Mouse (Mus musculus): Measurements from ENCODE around the gene Oas1c.
"Not testable (repeated sequence)": the region's sequence is repeated elsewhere in the genome, so short reads cannot be mapped to it uniquely, and the experiment has no call there.

Oas1c gene

DNA sequence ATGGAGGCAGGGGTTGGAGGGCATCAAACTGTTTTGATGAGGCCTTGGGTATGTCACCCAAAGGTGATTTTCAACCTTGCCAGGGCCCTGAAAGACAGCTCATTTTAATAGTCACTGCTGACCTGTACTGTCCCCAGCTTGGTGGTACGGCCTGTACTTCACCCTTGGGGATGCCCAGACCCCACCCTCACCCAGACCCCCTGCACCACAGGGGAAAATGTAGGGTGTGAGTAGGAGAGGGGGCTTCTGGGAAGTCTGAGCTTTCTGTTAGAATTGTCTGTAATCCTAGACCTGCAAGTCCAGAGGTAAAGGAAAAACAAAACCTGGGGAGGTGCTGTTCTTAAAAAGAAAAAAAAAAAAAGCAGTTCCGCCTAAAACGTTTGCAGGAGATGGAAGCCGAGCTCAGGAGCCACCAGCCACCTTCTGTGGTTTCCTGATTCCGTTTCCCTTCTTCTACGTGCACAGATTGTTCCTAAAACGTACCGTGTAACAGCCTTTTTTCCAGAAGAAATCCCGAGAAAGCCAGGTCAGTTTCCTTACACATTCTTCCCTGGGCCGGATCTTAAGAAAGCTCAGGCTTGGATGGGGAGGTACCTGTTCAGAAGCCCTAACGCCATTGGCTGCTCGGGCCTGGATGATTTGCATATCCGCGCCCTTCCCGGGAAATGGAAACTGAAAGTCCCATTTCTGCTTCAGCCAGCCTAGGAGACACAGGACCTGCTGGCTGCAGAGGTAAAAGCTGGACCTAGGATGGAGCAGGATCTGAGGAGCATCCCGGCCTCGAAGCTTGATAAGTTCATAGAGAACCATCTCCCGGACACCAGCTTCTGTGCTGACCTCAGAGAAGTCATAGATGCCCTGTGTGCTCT is at the start of gene Oas1c:
TSS of gene Oas1c (minus strand) at position 564 of the 869 bp plus-strand sequence.
- peak; percentile 92 for DNase-seq

DNA sequence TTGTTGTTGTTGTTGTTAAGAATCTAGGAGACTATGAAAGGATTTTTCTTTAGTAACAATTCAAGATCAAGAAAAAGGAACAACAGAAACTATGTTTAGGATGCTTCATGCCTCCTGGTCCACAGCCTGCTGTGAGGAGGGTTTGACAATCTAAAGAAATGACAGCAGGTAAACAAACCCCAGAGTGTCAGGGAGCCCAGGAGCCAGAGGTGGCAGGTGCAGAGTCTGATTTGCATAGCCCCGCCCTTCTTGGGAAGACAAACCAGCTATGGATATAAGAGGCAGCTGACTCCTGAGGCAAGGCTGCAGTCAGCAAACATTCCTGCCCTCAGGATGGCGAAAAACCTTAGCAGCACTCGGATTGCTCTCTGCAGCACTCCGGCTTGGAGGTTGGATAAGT is 48.8 kb upstream of the Oas1c start, which contains the start of gene Oas1h:
TSS of gene Oas1h (plus strand) at position 301 of the 400 bp plus-strand sequence.
- DNase-seq, result no peak

DNA sequence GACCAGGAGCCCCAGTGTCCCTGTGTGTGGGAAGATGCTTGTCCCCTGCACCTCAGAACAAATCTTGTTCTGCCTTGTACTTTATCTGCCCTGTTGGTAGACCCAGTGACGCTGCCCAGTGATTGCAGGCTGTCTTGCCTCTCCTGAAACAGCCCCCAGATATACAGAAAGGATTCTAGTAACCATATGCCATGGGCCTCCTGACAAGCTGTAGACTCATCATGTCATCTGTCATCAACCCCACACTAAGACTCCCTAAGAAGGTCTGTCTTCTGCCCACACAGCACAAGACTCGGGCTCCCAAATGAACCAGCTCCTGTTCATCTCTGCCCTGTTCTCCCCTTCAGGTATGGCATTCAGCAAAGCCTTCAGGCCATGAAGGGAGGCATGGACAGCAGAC is 46.9 kb upstream of the Oas1c start:
- DNase-seq, result no peak

DNA sequence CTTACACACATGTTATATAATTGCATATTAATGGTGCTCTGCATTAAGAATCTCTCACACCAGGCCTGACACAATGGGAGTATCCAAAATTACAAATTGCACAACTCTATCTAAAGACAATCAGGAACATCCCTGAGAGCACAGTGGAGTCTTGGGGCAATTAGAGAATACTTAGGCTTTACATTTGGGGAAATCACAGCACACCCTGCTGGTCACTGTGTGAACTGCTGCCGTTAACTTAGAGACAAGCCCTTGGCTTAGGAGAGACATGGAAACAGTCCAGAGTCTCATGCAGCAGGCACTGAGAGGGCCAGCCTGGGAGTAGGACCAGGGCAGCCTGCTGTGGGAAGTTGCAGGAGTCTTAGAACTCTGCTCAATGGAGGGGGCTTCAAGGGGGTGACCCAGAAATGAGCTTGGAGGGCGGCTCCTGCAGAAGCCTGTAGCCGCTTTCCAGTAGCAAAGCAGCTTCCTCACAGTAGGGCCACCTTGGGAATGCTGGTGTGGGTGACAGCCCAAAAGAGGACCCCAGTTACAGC is 37.4 kb upstream of the Oas1c start:
- DNase-seq, result peak; percentile 31

DNA sequence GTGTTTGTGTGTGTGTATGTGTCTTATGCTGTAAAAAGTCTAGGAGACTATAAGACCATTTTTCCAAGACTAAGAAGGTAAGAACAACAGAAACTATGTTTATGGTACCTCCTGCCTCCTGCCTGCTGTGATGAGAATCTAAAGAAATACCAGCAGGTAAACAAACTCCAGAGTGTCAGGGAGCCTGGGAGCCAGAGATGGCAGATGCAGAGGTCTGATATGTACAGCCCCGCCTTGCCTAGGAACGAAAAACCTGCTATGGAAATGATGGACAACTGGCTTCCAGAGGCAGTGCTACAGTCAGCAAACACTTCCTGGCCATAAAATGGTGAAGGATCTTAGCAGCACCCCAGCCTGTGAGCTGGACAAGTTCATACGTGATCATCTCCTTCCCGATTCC is 34.8 kb upstream of the Oas1c start, which contains the start of gene Oas1f:
TSS of gene Oas1f (plus strand) at position 301 of the 400 bp plus-strand sequence.
- DNase-seq, result no peak

DNA sequence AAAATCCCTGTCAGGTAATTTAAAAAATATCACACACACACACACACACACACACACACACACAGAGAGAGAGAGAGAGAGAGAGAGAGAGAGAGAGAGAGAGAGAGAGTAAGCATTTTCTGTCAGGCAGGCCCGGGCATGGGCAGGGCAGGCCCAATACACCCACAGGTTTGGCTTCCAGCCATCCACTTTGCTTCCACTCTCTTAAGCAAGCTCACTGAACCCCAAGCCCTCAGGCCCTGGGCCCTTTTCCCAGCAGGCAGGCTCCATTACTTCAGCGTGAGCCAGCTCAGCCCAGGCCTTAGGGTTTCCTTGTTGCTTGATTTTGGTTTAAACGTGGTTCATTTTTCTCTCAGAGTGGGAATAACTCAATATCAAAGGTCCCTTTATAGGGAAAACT is 32.4 kb upstream of the Oas1c start:
- peak; percentile 26 for DNase-seq

DNA sequence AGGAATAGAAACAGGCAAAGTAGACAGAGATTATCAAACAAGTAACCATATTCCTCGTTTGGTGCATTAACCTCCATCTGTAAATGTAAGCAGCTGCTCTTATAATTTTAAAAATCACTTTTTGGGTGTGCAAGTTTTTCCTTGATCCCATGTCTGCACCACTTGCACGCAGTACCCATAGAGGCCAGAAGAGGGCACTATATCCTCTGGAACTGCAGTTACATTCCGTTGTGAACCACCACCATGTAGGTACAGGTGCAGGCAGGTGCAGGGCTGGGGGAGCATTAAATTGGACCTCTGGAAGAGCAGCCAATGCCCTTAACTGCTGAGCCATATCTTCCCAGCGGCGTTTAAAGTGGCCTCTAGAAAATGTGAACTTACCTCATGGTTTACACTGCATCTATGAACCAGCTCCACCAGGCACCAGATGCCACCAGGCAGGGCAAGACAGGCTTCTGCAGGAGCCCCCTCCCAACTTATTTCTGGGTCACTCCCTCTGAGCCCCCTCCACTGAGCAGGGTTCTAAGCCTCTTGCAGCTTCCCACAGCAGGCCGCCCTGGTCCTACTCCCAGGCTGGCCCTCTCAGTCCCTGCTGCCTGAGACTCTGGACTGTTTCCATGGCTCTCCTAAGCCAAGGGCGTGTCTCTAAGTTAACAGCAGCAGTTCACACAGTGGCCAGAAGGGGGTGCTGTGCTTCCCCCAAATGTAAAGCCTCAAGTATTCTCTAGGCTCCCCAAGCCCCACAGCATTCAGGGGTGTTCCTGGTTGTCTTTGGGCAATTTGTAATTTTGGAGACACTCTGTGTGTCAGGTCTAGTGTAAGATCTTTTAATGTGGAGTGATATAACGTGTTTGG is 24.6 kb upstream of the Oas1c start:
- DNase-seq, result peak; percentile 36

DNA sequence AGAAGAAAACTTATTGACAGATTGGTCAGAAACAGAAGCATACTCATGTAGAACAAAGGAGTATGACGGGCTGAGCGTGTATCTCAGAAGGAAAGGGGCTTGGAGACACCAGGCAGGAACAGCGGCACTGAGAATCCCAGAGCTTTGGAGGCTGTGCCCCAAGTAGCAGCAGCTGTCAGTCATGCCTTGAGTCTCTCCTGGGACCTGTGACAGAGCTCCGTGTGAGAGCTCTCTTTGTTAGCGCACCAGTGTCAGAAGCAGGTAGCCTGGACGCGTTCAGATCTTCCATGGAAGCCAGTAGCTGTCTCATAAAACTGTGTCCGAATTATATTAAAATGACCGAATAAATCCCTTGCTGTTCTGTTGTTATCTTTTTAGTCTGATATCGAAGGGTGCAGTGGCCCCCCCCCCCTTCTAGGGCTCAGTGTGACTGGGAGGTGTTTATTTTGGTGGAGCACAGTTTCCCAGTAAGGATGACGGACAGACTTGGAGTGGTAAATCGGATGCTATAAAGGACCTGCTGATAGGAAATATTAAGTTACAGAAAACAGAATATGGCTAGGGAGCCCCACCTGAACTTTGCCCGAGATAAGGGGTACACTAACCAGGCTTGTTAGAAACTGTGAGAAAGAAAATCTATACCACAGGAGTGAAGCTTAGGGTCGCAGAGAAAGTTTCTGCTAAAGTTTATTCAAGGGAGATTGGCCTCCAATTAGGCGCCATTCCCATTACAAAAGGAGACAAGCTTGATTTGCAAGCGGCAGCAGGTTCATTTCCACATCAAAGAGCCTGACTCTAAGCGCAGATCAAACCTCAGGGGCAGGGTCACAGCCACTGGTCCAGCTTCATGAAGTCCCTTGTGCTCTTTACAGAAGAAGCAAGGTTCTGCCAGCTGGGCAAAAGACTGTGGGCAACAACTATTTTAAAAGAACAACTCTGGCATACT is 21.3 kb upstream of the Oas1c start:
- no peak for DNase-seq

DNA sequence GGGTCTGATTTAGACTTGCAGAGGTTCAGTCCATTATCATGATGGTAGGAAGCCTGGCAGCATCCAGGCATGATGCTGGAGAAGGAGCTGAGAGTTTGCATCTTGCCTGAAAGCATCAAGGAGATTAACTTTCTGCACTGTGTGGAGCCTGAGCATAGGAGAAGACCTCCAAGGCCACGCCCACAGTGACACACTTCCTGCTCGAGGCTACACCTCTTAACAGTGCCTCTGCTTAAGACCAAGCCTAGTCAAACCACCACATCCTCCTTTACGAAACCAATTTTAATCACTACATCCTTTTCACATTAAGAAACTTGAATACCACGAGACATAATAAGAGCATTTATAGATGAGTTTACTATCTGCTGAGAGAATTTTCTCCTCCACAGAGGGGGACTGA is 18.7 kb upstream of the Oas1c start:
- no peak for DNase-seq

DNA sequence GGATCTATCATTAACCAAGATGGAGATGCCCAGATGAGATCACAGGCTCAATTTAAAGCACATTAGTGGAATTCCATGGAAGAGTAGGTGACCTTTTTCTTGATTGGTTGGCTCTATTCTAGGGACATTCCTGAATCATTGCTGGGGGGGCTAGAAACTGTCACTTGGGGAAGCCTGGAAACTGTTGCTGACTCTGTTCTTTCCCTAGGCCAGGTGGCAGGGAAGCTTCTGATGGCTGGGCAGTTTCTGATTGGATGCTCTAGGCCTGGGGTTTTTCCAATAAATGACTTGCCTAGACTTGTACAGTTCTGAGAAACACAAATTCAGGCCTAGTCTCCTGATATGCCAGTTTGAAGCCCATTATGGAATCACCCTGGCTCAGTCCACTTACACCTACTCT is 6.7 kb upstream of the Oas1c start:
- DNase-seq, result no peak

DNA sequence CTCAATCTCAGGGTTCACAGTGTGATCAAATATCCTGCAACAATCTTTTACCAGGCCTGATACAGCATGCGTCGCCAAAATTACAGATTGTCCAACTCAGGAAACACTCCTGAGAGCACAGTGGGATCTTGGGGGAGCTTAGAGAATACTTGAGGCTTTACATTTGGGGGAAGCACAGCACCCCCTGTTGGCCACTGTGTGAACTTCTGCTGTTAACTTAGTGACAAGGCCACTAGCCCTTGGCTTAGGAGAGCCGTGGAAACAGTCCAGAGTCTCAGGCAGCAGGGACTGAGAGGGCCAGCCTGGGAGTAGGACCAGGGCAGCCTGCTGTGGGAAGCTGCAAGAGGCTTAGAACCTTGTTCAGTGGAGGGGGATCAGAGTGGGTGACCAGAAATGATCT is 3.6 kb upstream of the Oas1c start:
- DNase-seq, result peak; percentile 7

DNA sequence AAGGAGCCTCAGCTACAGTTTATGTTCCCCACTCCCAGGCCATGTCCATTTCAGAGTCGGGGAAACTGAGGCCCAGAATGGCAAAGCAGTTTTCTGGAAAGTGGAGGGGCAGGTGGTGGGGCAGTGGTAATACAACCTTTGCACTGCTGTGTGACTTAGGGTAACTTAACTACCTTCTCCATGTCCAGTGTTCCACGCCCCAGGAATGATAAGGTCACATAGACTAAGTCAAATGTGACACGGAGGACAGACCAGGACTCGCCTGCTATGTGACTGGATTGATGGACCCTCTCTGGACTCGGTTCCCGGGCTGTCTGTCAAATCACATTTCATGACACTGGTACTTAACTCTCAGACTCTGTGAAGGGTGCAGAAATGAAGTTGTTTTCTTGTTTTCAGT is 709 bp upstream of the Oas1c start:
- DNase-seq, result no peak

DNA sequence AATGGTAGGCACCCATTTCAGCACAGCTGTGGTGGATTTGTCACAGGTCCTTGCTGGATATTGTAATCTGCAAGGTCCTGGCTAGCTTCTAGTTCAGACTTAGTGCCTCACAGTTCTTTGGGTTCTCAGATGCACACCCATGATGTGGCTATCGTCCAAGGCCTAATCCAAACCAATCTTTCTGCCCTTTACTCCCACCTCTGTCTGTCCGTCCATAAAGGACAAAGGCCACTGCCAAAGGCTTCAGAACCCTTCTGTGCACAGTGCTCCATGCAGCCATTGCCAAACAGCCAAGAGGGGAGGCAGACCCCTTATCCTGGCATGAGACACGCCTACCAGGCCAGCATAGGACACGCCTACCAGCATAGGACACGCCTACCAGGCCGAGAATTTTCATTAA is 3.1 kb downstream of the Oas1c start:
- DNase-seq, result peak; percentile 10

DNA sequence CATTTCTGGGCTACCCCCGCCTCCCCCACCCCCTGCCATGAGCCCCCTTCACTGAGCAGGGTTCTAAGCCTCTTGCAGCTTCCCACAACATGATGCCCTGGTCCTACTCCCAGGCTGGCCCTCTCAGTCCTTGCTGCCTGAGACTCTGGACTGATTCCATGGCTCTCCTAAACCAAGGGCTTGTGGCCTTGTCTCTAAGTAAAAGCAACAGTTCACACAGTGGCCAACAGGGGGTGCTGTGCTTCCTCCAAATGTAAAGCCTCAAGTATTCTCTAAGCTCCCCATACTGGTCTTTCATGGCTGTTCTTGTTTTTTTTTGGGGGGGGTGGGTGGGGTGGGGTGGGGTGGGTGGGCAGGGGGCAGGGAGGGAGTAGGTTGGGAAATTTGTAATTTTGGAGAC is 5.9 kb downstream of the Oas1c start:
- peak; percentile 47 for DNase-seq

DNA sequence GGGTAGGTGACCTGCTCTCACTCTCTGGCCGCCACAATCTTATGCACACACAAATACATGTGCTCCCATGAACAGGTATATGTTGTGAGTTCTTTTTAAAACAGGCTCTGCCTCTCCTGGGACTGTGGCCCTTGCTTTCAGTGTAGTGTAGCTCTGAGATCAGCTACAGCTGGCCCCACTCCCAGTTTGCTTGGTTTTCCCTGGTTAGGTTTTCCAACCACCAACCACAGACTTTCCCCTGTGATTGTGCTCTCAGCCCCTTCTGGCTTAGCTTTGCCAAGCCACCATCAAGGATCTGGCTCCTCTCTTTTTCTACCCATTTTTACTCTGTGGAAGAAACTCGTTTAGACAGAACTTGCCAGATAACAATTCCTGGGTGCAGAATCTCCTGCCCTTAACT is 8.7 kb downstream of the Oas1c start:
- DNase-seq, result no peak

DNA sequence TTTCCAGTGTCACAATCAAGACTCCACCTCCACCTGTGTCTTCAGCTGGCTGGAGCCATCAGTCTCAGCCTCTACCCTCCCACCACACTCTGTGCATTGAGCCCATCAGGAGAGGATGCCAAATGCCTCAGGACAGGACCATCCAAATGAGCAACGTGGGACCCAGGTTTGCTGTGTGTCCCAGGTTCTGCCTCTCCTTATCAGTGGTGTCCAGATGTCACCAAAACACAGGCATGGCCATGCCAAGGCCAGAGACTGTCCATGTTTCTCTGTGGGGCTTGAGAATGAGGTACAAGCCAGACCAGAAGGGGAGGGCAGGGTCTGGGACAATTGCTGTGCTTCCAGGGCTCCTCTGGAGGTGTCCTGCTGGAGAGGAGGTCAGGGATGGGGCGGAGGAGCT is 13.4 kb downstream of the Oas1c start:
- DNase-seq, result not testable (repeated sequence)

DNA sequence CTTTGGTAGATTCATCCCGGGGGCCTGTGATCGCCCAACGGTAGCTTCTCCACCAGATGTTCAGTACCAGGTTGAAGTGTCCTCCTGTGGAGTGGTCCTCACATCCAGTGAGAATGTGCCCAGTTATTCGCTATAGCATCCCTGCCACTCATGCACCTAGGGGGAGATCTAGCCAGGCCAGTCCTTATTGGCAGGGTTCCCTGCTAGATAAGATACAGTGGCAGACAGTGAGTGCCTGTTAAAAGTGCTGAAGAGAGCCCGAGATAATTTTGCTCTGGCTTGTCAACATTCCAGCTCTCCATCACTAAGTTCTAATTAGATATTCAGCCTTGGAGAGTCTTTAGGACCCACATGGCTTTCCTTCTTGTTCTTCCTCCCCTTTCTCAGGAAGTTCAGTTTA is 14.2 kb downstream of the Oas1c start:
- not testable (repeated sequence) for DNase-seq

DNA sequence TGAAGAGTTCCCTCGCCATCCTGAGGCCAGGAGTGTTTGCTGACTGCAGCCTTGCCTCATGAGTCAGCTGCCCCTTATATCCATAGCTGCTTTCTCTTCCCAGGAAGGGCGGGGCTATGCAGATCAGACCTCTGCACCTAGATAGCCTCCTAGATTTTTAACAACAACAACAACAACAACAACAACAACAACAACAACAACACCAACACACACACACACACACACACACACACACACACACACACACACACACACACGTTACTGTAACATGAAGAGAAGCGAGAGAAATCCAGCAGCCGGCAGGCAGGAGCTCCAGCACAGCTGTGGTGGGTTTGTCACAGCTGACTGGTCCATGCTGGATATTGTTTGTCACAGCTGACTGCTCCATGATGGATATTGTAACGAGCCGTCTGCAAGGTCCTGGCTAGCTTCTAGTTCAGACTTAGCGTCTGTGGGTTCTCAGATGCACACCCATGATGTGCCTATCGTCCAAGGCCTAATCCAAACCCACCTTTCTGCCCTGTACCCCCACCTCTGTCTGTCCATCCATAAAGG is 16.8 kb downstream of the Oas1c start, which contains the start of gene Oas1e:
TSS of gene Oas1e (minus strand) at position 51 of the 555 bp plus-strand sequence.
- DNase-seq, result not testable (repeated sequence)

DNA sequence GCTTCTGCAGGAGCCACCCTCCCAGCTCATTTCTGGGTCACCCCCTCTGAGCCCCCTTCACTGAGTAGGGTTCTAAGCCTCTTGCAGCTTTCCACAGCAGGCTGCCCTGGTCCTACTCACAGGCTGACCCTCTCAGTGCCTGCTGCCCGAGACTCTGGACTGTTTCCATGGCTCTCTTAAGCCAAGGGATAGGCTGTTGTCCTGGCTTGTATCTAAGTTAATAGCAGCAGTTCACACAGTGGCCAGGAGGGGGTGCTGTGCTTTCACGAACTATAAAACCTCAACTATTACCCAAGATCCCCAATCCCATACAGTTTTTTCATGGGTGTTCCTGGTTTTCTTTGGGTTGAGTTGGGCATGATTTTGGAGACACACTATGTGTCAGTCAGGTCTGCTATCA is 19.3 kb downstream of the Oas1c start:
- DNase-seq, result peak; percentile 43

DNA sequence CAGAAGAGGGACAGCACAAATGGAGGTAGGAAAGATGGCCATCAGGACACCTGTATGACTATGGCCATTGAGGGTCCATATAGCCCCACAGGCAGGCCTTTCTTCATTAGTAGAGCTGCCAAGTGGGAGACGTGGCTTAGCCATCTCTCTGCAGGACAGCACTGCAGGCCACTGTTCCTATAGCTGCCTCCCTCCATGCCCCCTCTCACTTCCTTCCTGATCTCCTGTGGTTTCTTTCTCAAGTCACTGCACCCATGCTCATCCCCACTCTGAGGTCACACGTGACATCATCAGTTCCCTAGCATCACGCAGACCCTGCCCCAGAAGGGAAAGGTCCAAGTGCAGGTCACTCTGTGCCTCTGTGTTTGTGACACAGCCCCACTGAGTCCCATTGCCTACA is 25.3 kb downstream of the Oas1c start:
- no peak for DNase-seq

DNA sequence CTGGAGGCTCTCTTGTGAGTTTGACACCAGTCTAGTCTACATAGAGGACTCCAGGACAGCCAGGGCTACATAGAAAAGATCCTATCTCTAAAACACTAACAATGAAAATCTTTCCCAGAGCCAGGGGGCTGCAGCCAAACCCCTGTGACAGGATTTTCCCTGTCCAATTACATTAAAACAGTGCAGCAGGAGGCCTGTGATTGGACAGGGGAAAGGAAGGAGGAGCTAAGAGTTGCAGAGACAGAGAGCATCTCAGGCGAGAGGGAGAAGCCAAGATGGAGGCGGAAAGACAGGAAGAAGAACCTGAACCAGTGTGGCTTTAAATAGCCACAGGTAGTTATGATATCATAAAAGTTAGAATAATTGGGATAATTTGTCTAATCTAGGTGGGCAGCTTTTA is 29.9 kb downstream of the Oas1c start:
- DNase-seq, result no peak

DNA sequence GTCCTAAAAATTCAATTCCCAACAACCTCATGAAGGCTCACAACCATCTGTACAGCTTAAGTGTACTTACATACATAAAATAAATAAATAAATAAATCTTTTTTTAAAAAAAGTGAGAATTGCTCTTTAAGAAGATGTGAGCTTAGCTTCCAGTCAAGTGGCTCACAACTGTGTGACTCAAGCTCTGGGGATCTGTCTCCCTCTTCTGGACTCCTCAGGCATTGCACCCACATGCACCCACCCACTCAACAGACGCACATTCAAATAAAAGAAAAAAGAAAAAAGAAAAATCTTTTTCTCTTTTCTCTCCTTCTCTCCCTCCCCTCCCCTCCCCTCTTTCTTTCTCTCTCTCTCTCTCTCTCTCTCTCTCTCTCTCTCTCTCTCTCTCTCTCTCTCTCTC is 30.7 kb downstream of the Oas1c start:
- no peak for DNase-seq
